Comparison of ENCODE assay signal across 22 mouse cellular contexts in the genomic region with DNA sequence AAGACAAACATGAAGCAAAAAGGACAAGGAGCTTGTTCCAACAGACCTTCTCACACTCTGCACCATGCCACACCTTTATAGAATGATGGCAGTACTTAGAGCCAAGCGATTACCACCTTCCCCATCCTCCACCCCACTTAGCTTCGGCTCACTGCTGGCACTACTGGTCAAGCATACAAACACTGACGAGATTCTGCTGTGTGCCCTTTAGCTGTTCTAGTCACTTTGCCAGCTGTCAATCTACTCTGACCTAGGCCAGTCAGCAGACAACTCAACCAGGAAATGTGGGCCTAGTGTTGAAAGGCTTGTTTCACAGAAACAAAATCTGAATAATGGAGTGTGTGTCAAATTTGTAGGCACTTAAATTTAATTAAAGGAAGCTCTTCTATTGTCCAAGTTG.
DNase-seq lines count a peak whose midpoint lies in the region; ATAC-seq and TF ChIP-seq lines count a peak whose summit lies in the region.
"Had no signal": no experiment of that assay in that cellular context is flagged by ENCODE, and none has a peak within 500 bp of the region (broad histone marks: within the 10 kb centered on the region; RNA-seq: fewer than 3 reads in every experiment).

No protein-coding gene starts in this region.

- H3K79me2 ChIP-seq in liver, adult 2 months (ENCODE audit: control insufficient read depth, insufficient read depth, low read length) = no peaks in the 10 kb centered on the region

- no peak overlapping the region for H3K27ac ChIP-seq in heart, embryonic 10.5 days
- H3K27ac ChIP-seq in kidney, adult 2 months (ENCODE audit: insufficient read depth, low read depth, low read length) = no peak overlapping the region
- no peak overlapping the region for H3K27ac ChIP-seq in kidney, embryonic 15.5 days
- H3K27ac ChIP-seq in liver, adult 2 months (replicated peaks; ENCODE audit: insufficient read depth, low read depth, low read length) = no peak overlapping the region
- no peak overlapping the region for H3K27ac ChIP-seq in liver, embryonic 11.5 days (ENCODE audit: low read depth, low read length)
- H3K27ac ChIP-seq: embryonic facial prominence, embryonic 13.5 days; forebrain, embryonic 12.5 days; heart, embryonic 15.5 days; hindbrain, embryonic 10.5 days; hindbrain, embryonic 14.5 days had no signal

- no peak overlapping the region for H3K9ac ChIP-seq in kidney, embryonic 15.5 days
- no peak overlapping the region for H3K9ac ChIP-seq in liver, adult 2 months (ENCODE audit: low read depth, low read length)
- no peak overlapping the region for H3K9ac ChIP-seq in liver, embryonic 11.5 days (ENCODE audit: low read depth, low read length)
- H3K9ac ChIP-seq: embryonic facial prominence, embryonic 13.5 days; forebrain, embryonic 12.5 days; heart, embryonic 15.5 days; hindbrain, embryonic 14.5 days had no signal

- no peaks in the 10 kb centered on the region for H3K36me3 ChIP-seq in heart, embryonic 10.5 days
- H3K36me3 ChIP-seq in kidney, adult 2 months (ENCODE audit: control insufficient read depth, insufficient read depth, low read length) = no peaks in the 10 kb centered on the region
- H3K36me3 ChIP-seq in kidney, embryonic 15.5 days = no peaks in the 10 kb centered on the region
- H3K36me3 ChIP-seq in liver, adult 2 months (ENCODE audit: control insufficient read depth, insufficient read depth, low read length) = no peaks in the 10 kb centered on the region
- no peaks in the 10 kb centered on the region for H3K36me3 ChIP-seq in liver, embryonic 11.5 days (ENCODE audit: control insufficient read depth, insufficient read depth, low read length)
- H3K36me3 ChIP-seq: embryonic facial prominence, embryonic 13.5 days; forebrain, embryonic 12.5 days; heart, embryonic 15.5 days; hindbrain, embryonic 10.5 days had no signal

- H3K4me3 ChIP-seq in heart, embryonic 10.5 days = no peak overlapping the region
- H3K4me3 ChIP-seq in kidney, adult 2 months (ENCODE audit: insufficient read depth, low read depth, low read length) = no peak overlapping the region
- no peak overlapping the region for H3K4me3 ChIP-seq in kidney, embryonic 15.5 days (replicated peaks)
- no peak overlapping the region for H3K4me3 ChIP-seq in liver, adult 2 months (ENCODE audit: insufficient read depth, low read depth, low read length)
- no peak overlapping the region for H3K4me3 ChIP-seq in liver, embryonic 11.5 days (ENCODE audit: low read depth, low read length)
- H3K4me3 ChIP-seq: embryonic facial prominence, embryonic 13.5 days; forebrain, embryonic 12.5 days; heart, embryonic 15.5 days; hindbrain, embryonic 10.5 days had no signal

- H3K9me3 ChIP-seq in heart, embryonic 10.5 days = no peaks in the 10 kb centered on the region
- no peaks in the 10 kb centered on the region for H3K9me3 ChIP-seq in kidney, embryonic 15.5 days (replicated peaks)
- H3K9me3 ChIP-seq in liver, embryonic 11.5 days (ENCODE audit: control insufficient read depth, low read length) = no peaks in the 10 kb centered on the region
- H3K9me3 ChIP-seq: embryonic facial prominence, embryonic 13.5 days; forebrain, embryonic 12.5 days; heart, embryonic 15.5 days; hindbrain, embryonic 10.5 days had no signal

- no peak; the same call in 1 of the 2 replicates for ATAC-seq in kidney, embryonic 15.5 days (replicated peaks; ENCODE audit: low FRiP score)
- ATAC-seq in liver, embryonic 11.5 days (replicated peaks; ENCODE audit: low FRiP score) = no peak
- ATAC-seq: activated CD4-positive, CD25-positive, alpha-beta regulatory T cell, adult 4 months; forebrain, embryonic 16.5 days; Patski had no signal

- peak; percentile 6 for DNase-seq in heart, adult 8-10 months (ENCODE audit: low spot score)
- DNase-seq in heart, embryonic 10.5 days (ENCODE audit: low spot score) = no peak
- peak; percentile 52 for DNase-seq in kidney, adult 2 months
- peak; percentile 24 for DNase-seq in liver, adult 2 months (ENCODE audit: extremely low read depth, low read depth, low spot score)
- DNase-seq in liver, embryonic 11.5 days (ENCODE audit: low spot score) = no peak
- DNase-seq: adrenal gland, adult 2 months; adrenal gland, postnatal 25 days; cerebellum, adult 18-20 months; cerebellum, adult 9-11 months; cerebellum, postnatal 36 days; gastrocnemius, postnatal 10 days had no signal

- no peak overlapping the region for H3K4me2 ChIP-seq in kidney, embryonic 15.5 days
- H3K4me2 ChIP-seq in liver, embryonic 11.5 days = no peak overlapping the region
- H3K4me2 ChIP-seq: embryonic facial prominence, embryonic 13.5 days; forebrain, embryonic 12.5 days; heart, embryonic 11.5 days; heart, embryonic 15.5 days; hindbrain, embryonic 14.5 days had no signal

- TF ChIP-seq POLR2A in kidney, adult 2 months (IDR thresholded peaks at IDR 0.05; ENCODE audit: low read depth, low read length) = no peak
- no peak for TF ChIP-seq POLR2A in liver, adult 2 months (IDR thresholded peaks at IDR 0.05; ENCODE audit: extremely low read depth, insufficient read depth, low read length)

- no peaks in the 10 kb centered on the region for H3K27me3 ChIP-seq in heart, embryonic 10.5 days (ENCODE audit: insufficient read depth, poor library complexity, severe bottlenecking)
- H3K27me3 ChIP-seq in kidney, adult 2 months (replicated peaks; ENCODE audit: control insufficient read depth, insufficient read depth, low read length) = no peaks in the 10 kb centered on the region
- H3K27me3 ChIP-seq in kidney, embryonic 15.5 days = no peaks in the 10 kb centered on the region
- H3K27me3 ChIP-seq in liver, adult 2 months (ENCODE audit: control insufficient read depth, insufficient read depth, low read length) = no peaks in the 10 kb centered on the region
- H3K27me3 ChIP-seq in liver, embryonic 11.5 days (replicated peaks; ENCODE audit: control insufficient read depth, insufficient read depth, low read length) = no peaks in the 10 kb centered on the region
- H3K27me3 ChIP-seq: CH12.LX; embryonic facial prominence, embryonic 13.5 days; forebrain, embryonic 12.5 days; heart, embryonic 15.5 days; Patski had no signal

- no peak for TF ChIP-seq CTCF in kidney, adult 2 months (conservative IDR thresholded peaks at IDR 0.05; ENCODE audit: insufficient read depth, insufficient read length, low read depth, low read length)
- no peak for TF ChIP-seq CTCF in liver, adult 2 months (IDR thresholded peaks at IDR 0.05; ENCODE audit: low read depth, low read length)

- peaks cover 14% of the 10 kb centered on the region for H3K4me1 ChIP-seq in heart, embryonic 10.5 days
- H3K4me1 ChIP-seq in kidney, adult 2 months (ENCODE audit: control insufficient read depth, insufficient read depth, low read length) = no peaks in the 10 kb centered on the region
- H3K4me1 ChIP-seq in kidney, embryonic 15.5 days = peaks cover 19% of the 10 kb centered on the region
- no peaks in the 10 kb centered on the region for H3K4me1 ChIP-seq in liver, adult 2 months (ENCODE audit: control insufficient read depth, insufficient read depth, low read length)
- no peaks in the 10 kb centered on the region for H3K4me1 ChIP-seq in liver, embryonic 11.5 days (replicated peaks; ENCODE audit: control insufficient read depth, insufficient read depth, low read length)
- H3K4me1 ChIP-seq: forebrain, embryonic 12.5 days had no signal

- 62% methylated on average over 3 of the region's 3 CpGs for WGBS in heart, embryonic 10.5 days
- WGBS in kidney, adult 2 months = 38% methylated on average over 3 of the region's 3 CpGs
- 46% methylated on average over 3 of the region's 3 CpGs for WGBS in kidney, embryonic 15.5 days
- 67% methylated on average over 3 of the region's 3 CpGs for WGBS in liver, adult 2 months
- WGBS in liver, embryonic 11.5 days = 79% methylated on average over 3 of the region's 3 CpGs

Comparison
In these comparisons a context has a peak if more than half of its experiments do, and no peak if none do; other contexts are left out.
1. DNase-seq: peak in heart, adult 8-10 months (single experiment), kidney, adult 2 months (single experiment) and liver, adult 2 months (single experiment); none in heart, embryonic 10.5 days (single experiment) and liver, embryonic 11.5 days (single experiment).